Mouse (Mus musculus) stomach, embryonic 16.5 days (tissue): Measurements from ENCODE around the gene Slc24a2. TPM values are rescaled to one million over a fixed set of nuclear protein-coding genes. Genes with fewer than 3 reads are reported as not detected.

ENCODE experiments used
- ATAC-seq: fragments of 200-750 bp; cut with Nextera tagmentation; 2 replicates; pipeline ENCODE4 v1.8.0; 2017; ENCODE audit warnings: moderate number of reproducible peaks, moderate TSS enrichment; ENCODE audit not compliant: insufficient read depth, low FRiP score
- H3K27ac ChIP-seq: fragments of 300-500 bp; sonication (generic); 2 replicates; pipeline ENCODE4 v1.5.1; 2014; ENCODE audit warnings: low read length
- H3K27me3 ChIP-seq: fragments of 300-500 bp; sonication (generic); 2 replicates; pipeline ENCODE4 v1.6.1; 2014; ENCODE audit warnings: low read length, control low read depth, mixed read lengths; ENCODE audit not compliant: control insufficient read depth, insufficient read depth
- H3K36me3 ChIP-seq: fragments of 300-500 bp; sonication (generic); 2 replicates; pipeline ENCODE4 v1.6.1; 2014; ENCODE audit warnings: low read length; ENCODE audit not compliant: control insufficient read depth, insufficient read depth
- H3K4me1 ChIP-seq: fragments of 300-500 bp; sonication (generic); 2 replicates; pipeline ENCODE4 v1.6.1; 2014; ENCODE audit warnings: low read length, control low read depth, mixed read lengths; ENCODE audit not compliant: control insufficient read depth, insufficient read depth
- H3K4me2 ChIP-seq: fragments of 300-500 bp; sonication (generic); 2 replicates; pipeline ENCODE4 v1.6.1; 2014; ENCODE audit warnings: low read depth, low read length, mixed read lengths
- H3K4me3 ChIP-seq: fragments of 300-500 bp; sonication (generic); replicated peaks from 2 replicates; pipeline ENCODE4 v1.5.1; 2014; ENCODE audit warnings: mild to moderate bottlenecking, low read length
- H3K9ac ChIP-seq: fragments of 300-500 bp; sonication (generic); 2 replicates; pipeline ENCODE4 v1.6.1; 2014; ENCODE audit warnings: low read length
- H3K9me3 ChIP-seq: fragments of 300-500 bp; sonication (generic); replicated peaks from 2 replicates; pipeline ENCODE4 v1.6.1; 2016; ENCODE audit warnings: low read length, control low read depth; ENCODE audit not compliant: control insufficient read depth
- WGBS: fragments of 180-500 bp; shearing (Covaris S2); extraction: QIAGEN DNeasy Blood & Tissue Kit; methylation state at CpG from one replicate; pipeline ENCODE4 v1.1.7; 2014; 5-methylcytosine and 5-hydroxymethylcytosine counted together
- polyA plus RNA-seq: library from polyadenylated mRNA; unstranded; fragments of >200 nt; fragmentation: Nextera tagmentation; extraction: Ambion mirVana; gene quantifications from 2 replicates; pipeline ENCODE4 v1.2.1, GENCODE M21; 2015

Gene Slc24a2
- polyA plus RNA-seq, 1 experiment from 2014 or later, result 0.19 TPM

- H3K4me3 ChIP-seq, result no peak overlapping the region
- no peaks in the 10 kb centered on the region for H3K9me3 ChIP-seq
- no peaks in the 10 kb centered on the region for H3K36me3 ChIP-seq
- H3K27me3 ChIP-seq, result no peaks in the 10 kb centered on the region
- H3K4me2 ChIP-seq, result no peak overlapping the region
- H3K27ac ChIP-seq, result no peak overlapping the region
- H3K9ac ChIP-seq, result no peak overlapping the region
- no peak for ATAC-seq
- WGBS, result 53% methylated on average over 7 of the region's 7 CpGs
- H3K4me1 ChIP-seq, result no peaks in the 10 kb centered on the region
These were observed 188.8 kb downstream of the Slc24a2 start for GRCm38 (mm10) chr4:87041412-87041997.

- no peak overlapping the region for H3K9ac ChIP-seq
- H3K4me3 ChIP-seq, result no peak overlapping the region
- H3K9me3 ChIP-seq, result no peaks in the 10 kb centered on the region
- no peaks in the 10 kb centered on the region for H3K27me3 ChIP-seq
- H3K4me1 ChIP-seq, result no peaks in the 10 kb centered on the region
- H3K27ac ChIP-seq, result no peak overlapping the region
- ATAC-seq, result no peak
- 61% methylated on average over 4 of the region's 4 CpGs for WGBS
- H3K4me2 ChIP-seq, result no peak overlapping the region
- no peaks in the 10 kb centered on the region for H3K36me3 ChIP-seq
These were observed 192.7 kb downstream of the Slc24a2 start for GRCm38 (mm10) chr4:87037592-87037991.

GRCm38 (mm10) chr4:87036507-87036906 lies 193.8 kb downstream of the Slc24a2 start:
- no peak for ATAC-seq
- 66% methylated on average over 5 of the region's 5 CpGs for WGBS
- H3K27me3 ChIP-seq, result no peaks in the 10 kb centered on the region

GRCm38 (mm10) chr4:87035701-87036100 lies 194.6 kb downstream of the Slc24a2 start:
- no peak for ATAC-seq
- 74% methylated on average over 10 of the region's 10 CpGs for WGBS
- H3K4me1 ChIP-seq, result no peaks in the 10 kb centered on the region

More at GRCm38 (mm10) chr4:87036507-87036906, 193.8 kb downstream of the Slc24a2 start:
- no peak overlapping the region for H3K4me2 ChIP-seq
- H3K36me3 ChIP-seq, result no peaks in the 10 kb centered on the region
- no peak overlapping the region for H3K27ac ChIP-seq
- H3K4me3 ChIP-seq, result no peak overlapping the region
- H3K9me3 ChIP-seq, result no peaks in the 10 kb centered on the region
- no peak overlapping the region for H3K9ac ChIP-seq
- H3K4me1 ChIP-seq, result no peaks in the 10 kb centered on the region

GRCm38 (mm10) chr4:87032632-87033031 lies 197.6 kb downstream of the Slc24a2 start:
- H3K4me1 ChIP-seq, result no peaks in the 10 kb centered on the region
- no peak overlapping the region for H3K27ac ChIP-seq
- ATAC-seq, result no peak
- H3K27me3 ChIP-seq, result no peaks in the 10 kb centered on the region
- H3K36me3 ChIP-seq, result no peaks in the 10 kb centered on the region
- no peak overlapping the region for H3K4me2 ChIP-seq
- H3K9me3 ChIP-seq, result no peaks in the 10 kb centered on the region
- WGBS, result 88% methylated on average over 8 of the region's 8 CpGs
- H3K9ac ChIP-seq, result no peak overlapping the region
- no peak overlapping the region for H3K4me3 ChIP-seq

More at GRCm38 (mm10) chr4:87035701-87036100, 194.6 kb downstream of the Slc24a2 start:
- Histone ChIP-seq H3K27ac (no peak overlapping the region), H3K27me3 (no peaks in the 10 kb centered on the region), H3K9ac (no peak overlapping the region), H3K36me3 (no peaks in the 10 kb centered on the region), H3K4me3 (no peak overlapping the region), H3K9me3 (no peaks in the 10 kb centered on the region), H3K4me2 (no peak overlapping the region)

- 80% methylated on average over 2 of the region's 2 CpGs for whole genome bisulfite sequencing
- H3K4me1 ChIP-seq, result no peaks in the 10 kb centered on the region
These were observed 199.2 kb downstream of the Slc24a2 start for GRCm38 (mm10) chr4:87031076-87031475.

GRCm38 (mm10) chr4:87026311-87027151 lies 203.7 kb downstream of the Slc24a2 start:
- WGBS, result 71% methylated on average over 14 of the region's 14 CpGs
- no peaks in the 10 kb centered on the region for H3K4me1 ChIP-seq
- no peak for ATAC-seq
- no peaks in the 10 kb centered on the region for H3K27me3 ChIP-seq
- H3K27ac ChIP-seq, result no peak overlapping the region
- no peak overlapping the region for H3K9ac ChIP-seq
- H3K9me3 ChIP-seq, result no peaks in the 10 kb centered on the region
- no peak overlapping the region for H3K4me3 ChIP-seq
- H3K36me3 ChIP-seq, result no peaks in the 10 kb centered on the region
- no peak overlapping the region for H3K4me2 ChIP-seq

More at GRCm38 (mm10) chr4:87031076-87031475, 199.2 kb downstream of the Slc24a2 start:
- Histone ChIP-seq H3K4me3 (no peak overlapping the region), H3K27me3 (no peaks in the 10 kb centered on the region), H3K9me3 (no peaks in the 10 kb centered on the region), H3K36me3 (no peaks in the 10 kb centered on the region), H3K27ac (no peak overlapping the region), H3K9ac (no peak overlapping the region), H3K4me2 (no peak overlapping the region)
- no peak for ATAC-seq

- WGBS, result 55% methylated on average over 8 of the region's 8 CpGs
- Histone ChIP-seq H3K27me3 (no peaks in the 10 kb centered on the region), H3K4me1 (no peaks in the 10 kb centered on the region), H3K36me3 (no peaks in the 10 kb centered on the region), H3K9ac (no peak overlapping the region), H3K9me3 (no peaks in the 10 kb centered on the region), H3K27ac (no peak overlapping the region), H3K4me2 (no peak overlapping the region), H3K4me3 (no peak overlapping the region)
- ATAC-seq, result no peak
These were observed 205.7 kb downstream of the Slc24a2 start for GRCm38 (mm10) chr4:87024556-87024955.

- Histone ChIP-seq H3K9me3 (no peaks in the 10 kb centered on the region), H3K4me2 (no peak overlapping the region), H3K27ac (no peak overlapping the region), H3K27me3 (no peaks in the 10 kb centered on the region), H3K36me3 (no peaks in the 10 kb centered on the region), H3K4me1 (no peaks in the 10 kb centered on the region), H3K4me3 (no peak overlapping the region), H3K9ac (no peak overlapping the region)
- 71% methylated on average over 3 of the region's 3 CpGs for WGBS
- ATAC-seq, result no peak
These were observed 208.7 kb downstream of the Slc24a2 start for GRCm38 (mm10) chr4:87021542-87021941.
